Mouse (Mus musculus) hindbrain, embryonic 12.5 days (tissue): ENCODE results near the gene Gm20388. TPM values are rescaled to one million over a fixed set of nuclear protein-coding genes. Genes with fewer than 3 reads are reported as not detected.

ENCODE experiments used
- ATAC-seq: fragments of 200-750 bp; cut with Nextera tagmentation; 2 replicates; pipeline ENCODE4 v1.8.0; 2017; ENCODE audit warnings: moderate TSS enrichment; ENCODE audit not compliant: low FRiP score
- H3K27ac ChIP-seq: fragments of 300-500 bp; sonication (generic); 2 replicates; pipeline ENCODE4 v1.5.1; 2016; ENCODE audit warnings: mild to moderate bottlenecking
- H3K27me3 ChIP-seq: fragments of 300-500 bp; sonication (generic); 2 replicates; pipeline ENCODE4 v1.6.1; 2016; ENCODE audit warnings: mild to moderate bottlenecking
- H3K36me3 ChIP-seq: fragments of 300-500 bp; sonication (generic); 2 replicates; pipeline ENCODE4 v1.6.1; 2016; ENCODE audit warnings: mild to moderate bottlenecking
- H3K4me1 ChIP-seq: fragments of 300-500 bp; sonication (generic); 2 replicates; pipeline ENCODE4 v1.6.1; 2016
- H3K4me2 ChIP-seq: fragments of 300-500 bp; sonication (generic); replicated peaks from 2 replicates; pipeline ENCODE4 v1.6.1; 2016; ENCODE audit warnings: mild to moderate bottlenecking
- H3K4me3 ChIP-seq: fragments of 300-500 bp; sonication (generic); 2 replicates; pipeline ENCODE4 v1.5.1; 2016; ENCODE audit warnings: mild to moderate bottlenecking
- H3K9ac ChIP-seq: fragments of 300-500 bp; sonication (generic); 2 replicates; pipeline ENCODE4 v1.6.1; 2016; ENCODE audit warnings: mild to moderate bottlenecking, moderate library complexity
- H3K9me3 ChIP-seq: fragments of 300-500 bp; sonication (generic); replicated peaks from 2 replicates; pipeline ENCODE4 v1.6.1; 2016; ENCODE audit warnings: mild to moderate bottlenecking
- WGBS: fragments of 180-500 bp; shearing (Covaris S2); methylation state at CpG from one replicate; pipeline ENCODE4 v1.1.7; 2016; 5-methylcytosine and 5-hydroxymethylcytosine counted together
- polyA plus RNA-seq: library from polyadenylated mRNA; unstranded; fragments of >200 nt; fragmentation: Nextera tagmentation; extraction: Ambion mirVana; gene quantifications from 2 replicates; pipeline ENCODE4 v1.2.1, GENCODE M21; 2016

Gm20388 gene
- polyA plus RNA-seq, 1 experiment from 2014 or later = not detected

- WGBS = 62% methylated on average over 4 of the region's 4 CpGs
Observed at GRCm38 (mm10) chr8:122610209-122610608, 2699.6 kb downstream of the Gm20388 start.

DNA sequence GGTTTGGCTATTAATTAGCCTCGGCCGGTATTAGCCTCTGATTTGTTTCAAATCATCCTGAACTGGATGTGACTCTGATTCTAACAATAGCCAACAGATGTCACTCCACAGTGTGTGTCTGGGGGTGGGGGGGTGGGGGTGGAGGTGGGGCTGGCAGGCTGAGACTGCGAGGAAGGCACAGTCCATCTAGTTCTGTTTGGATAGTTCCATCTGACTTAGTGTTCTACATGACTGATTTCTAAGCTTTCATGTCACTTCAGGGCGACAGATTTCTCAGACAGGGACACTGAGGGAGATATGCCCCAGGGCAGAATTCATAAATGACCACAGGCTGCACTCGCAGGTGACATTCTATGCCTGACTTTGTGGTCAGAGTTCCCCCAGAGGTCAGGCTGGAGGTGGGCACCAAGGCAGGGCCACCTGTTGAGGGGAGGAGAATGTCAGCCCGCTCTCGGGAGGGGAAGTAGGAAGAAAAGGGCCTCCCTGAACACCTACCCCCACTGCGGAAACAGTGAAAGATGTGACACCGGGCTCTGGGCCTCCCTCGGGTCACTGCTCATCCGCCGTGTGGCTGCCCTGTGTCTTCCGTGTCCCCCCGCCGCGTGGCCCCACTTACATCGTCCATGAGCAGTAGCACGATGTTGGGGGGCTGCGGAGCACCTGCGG lies 2700.1 kb downstream of the Gm20388 start:
- peak overlapping the region; percentile 76 for H3K27ac ChIP-seq
- H3K9ac ChIP-seq = peak overlapping the region; percentile 72
- peaks cover 18% of the 10 kb centered on the region for H3K4me1 ChIP-seq
- 2% methylated on average over 20 of the region's 20 CpGs for WGBS
- H3K9me3 ChIP-seq = no peaks in the 10 kb centered on the region
- no peaks in the 10 kb centered on the region for H3K27me3 ChIP-seq
- peak overlapping the region; percentile 94 for H3K4me2 ChIP-seq
- peak; percentile 15; the same call in 1 of the 2 replicates for ATAC-seq
- peaks cover 12% of the 10 kb centered on the region for H3K36me3 ChIP-seq
- peak overlapping the region; percentile 60 for H3K4me3 ChIP-seq

More at GRCm38 (mm10) chr8:122610209-122610608, 2699.6 kb downstream of the Gm20388 start:
- Histone ChIP-seq H3K9ac (peak overlapping the region; percentile 72; the same call in 1 of the 2 replicates), H3K9me3 (no peaks in the 10 kb centered on the region), H3K27me3 (no peaks in the 10 kb centered on the region), H3K27ac (no peak overlapping the region), H3K4me3 (no peak overlapping the region), H3K36me3 (peaks cover 8% of the 10 kb centered on the region; the same call in 1 of the 2 replicates), H3K4me1 (peaks cover 18% of the 10 kb centered on the region), H3K4me2 (peak overlapping the region; percentile 94)
- no peak for ATAC-seq

DNA sequence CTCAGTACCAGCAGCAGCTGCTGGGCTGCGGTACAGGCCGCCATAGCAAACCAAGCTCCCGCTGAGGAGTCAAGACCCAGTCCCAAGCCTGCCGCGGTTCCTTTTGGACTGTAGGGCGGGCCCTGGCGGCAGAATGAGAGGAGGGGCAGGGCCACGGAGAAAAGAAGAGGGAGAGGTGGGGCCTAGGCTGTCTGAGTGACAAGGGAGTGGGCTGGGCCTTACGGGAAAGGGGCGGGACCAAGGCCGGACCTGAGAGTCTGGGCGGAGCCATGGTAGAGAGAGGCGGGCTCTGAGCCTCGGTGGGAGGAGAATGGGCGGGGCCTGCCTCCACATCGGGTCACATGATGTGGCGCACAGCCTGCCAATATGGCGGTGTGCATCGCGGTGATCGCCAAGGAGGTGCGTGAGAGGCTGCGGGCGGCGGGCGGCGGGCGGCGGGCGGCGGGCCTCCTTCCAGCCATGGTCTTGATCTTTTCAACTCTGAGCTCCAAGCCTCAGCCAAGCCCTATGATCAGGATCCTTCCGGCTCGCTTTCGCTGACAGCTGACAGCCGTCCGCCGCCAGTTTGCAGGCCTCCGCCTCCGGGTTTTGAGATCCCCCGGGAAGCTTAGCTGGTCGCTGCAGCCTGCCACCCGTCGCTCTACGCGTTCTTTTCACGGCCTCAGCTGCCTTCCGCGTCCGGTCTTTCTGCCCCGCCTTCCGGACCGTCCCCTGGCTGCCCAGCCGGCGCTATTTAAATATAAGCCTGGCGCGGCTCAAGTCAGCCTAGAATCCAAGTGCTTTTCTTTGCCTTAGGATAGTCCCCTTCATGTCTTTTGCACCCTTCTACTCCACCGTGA lies 2700.9 kb downstream of the Gm20388 start, which contains the start of the genes Galns and Trappc2l:
Gene Galns, minus strand, starts transcription at position 169 of the 839 bp plus-strand sequence.
Gene Trappc2l, plus strand, starts transcription at position 346 of the 839 bp plus-strand sequence.
- H3K27me3 ChIP-seq = no peaks in the 10 kb centered on the region
- peaks cover 14% of the 10 kb centered on the region for H3K36me3 ChIP-seq
- H3K4me1 ChIP-seq = peaks cover 18% of the 10 kb centered on the region
- peak within 1 kb of the TSS; percentile 86 for H3K27ac ChIP-seq
- H3K4me3 ChIP-seq = peak within 1 kb of the TSS; percentile 60
- peak; percentile 97 for ATAC-seq
- H3K9ac ChIP-seq = peak within 1 kb of the TSS; percentile 75
- peak within 1 kb of the TSS; percentile 94 for H3K4me2 ChIP-seq
- H3K9me3 ChIP-seq = no peaks in the 10 kb centered on the region
- under 1% methylated on average over 51 of the region's 57 CpGs for WGBS

- ATAC-seq = no peak
- Histone ChIP-seq H3K9ac (no peak overlapping the region), H3K9me3 (no peaks in the 10 kb centered on the region), H3K4me1 (peaks cover 24% of the 10 kb centered on the region), H3K27me3 (no peaks in the 10 kb centered on the region), H3K27ac (no peak overlapping the region), H3K36me3 (peaks cover 14% of the 10 kb centered on the region), H3K4me2 (no peak overlapping the region), H3K4me3 (no peak overlapping the region)
- 75% methylated on average over 9 of the region's 9 CpGs for WGBS
Observed at GRCm38 (mm10) chr8:122616181-122616905, 2705.7 kb downstream of the Gm20388 start.

DNA sequence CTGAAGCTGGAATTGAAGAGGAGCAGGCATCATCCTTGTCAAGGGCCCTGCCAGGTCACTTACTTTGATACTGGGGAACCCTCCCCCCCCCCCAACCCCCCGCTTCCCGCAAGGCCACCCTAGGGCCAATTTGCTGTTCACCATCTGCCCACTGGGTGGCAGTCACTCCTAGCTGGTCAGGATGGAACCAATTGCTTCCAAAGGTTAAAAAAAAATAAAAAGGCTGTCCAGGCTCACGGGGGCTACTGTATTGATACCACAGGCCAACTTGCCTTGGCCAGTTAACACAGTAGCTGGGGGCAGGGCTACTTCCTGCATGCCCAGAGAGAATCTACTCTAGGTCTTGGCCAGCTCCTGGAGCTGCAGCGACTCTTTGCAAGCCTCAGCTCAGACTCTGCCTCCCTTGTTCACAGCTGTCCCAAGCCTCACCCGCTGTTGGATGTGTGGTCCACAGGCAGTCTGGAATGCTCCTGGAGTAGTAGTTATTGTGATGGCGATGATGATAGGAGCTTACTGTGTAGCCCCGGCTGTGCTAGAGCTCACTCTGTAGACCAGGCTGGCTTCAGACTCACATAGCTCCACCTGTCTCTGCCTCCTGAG lies 2707.4 kb downstream of the Gm20388 start:
- no peak overlapping the region for H3K27ac ChIP-seq
- no peak overlapping the region for H3K4me2 ChIP-seq
- H3K9ac ChIP-seq = no peak overlapping the region
- peaks cover 15% of the 10 kb centered on the region for H3K4me1 ChIP-seq
- H3K27me3 ChIP-seq = no peaks in the 10 kb centered on the region
- H3K4me3 ChIP-seq = no peak overlapping the region
- ATAC-seq = 0 out of 2 replicates have a peak, but pooled peaks have one; percentile 23
- no peaks in the 10 kb centered on the region for H3K9me3 ChIP-seq
- WGBS = 34% methylated on average over 5 of the region's 7 CpGs
- peaks cover 14% of the 10 kb centered on the region for H3K36me3 ChIP-seq

DNA sequence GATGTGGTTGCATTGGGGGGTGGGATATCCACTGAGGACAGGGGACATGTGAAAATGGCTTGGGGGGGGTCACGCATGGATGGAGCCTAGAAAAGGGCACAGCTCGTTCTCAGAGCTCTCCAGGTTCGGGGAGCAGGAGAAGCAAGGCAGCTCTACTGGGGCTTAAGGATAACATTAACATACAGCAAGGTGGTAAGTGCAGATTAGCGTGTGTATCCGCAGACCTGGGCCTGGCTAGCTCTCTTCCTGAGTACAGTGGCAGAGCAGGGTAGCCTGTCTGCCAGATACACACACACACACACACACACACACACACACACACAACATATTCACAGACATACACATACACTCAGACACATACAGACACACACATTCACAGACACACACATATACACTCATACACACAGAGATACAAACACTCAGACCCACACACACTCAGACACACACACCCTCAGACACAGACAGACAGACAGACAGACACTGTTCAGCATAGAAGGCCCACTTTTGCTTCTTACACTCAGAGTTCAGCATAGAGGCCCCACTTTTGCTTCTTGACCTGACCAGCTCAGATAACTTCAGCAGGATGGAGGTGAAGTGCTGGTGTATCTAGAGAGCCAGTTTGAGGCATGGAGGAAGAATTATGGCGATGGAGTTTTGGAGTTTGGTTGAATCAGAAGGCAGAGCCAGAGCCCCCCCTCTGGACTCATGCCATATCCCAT lies 2708.2 kb downstream of the Gm20388 start:
- Histone ChIP-seq H3K4me2 (no peak overlapping the region), H3K27ac (no peak overlapping the region), H3K27me3 (no peaks in the 10 kb centered on the region), H3K9me3 (no peaks in the 10 kb centered on the region), H3K4me1 (peaks cover 15% of the 10 kb centered on the region), H3K9ac (no peak overlapping the region; the same call in 1 of the 2 replicates), H3K4me3 (no peak overlapping the region), H3K36me3 (peaks cover 14% of the 10 kb centered on the region)
- no peak for ATAC-seq
- WGBS = 76% methylated on average over 6 of the region's 6 CpGs

- no peak overlapping the region for H3K27ac ChIP-seq
- H3K36me3 ChIP-seq = peaks cover 5% of the 10 kb centered on the region; the same call in 1 of the 2 replicates
- H3K9ac ChIP-seq = no peak overlapping the region
- no peaks in the 10 kb centered on the region for H3K27me3 ChIP-seq
- ATAC-seq = no peak
- H3K4me2 ChIP-seq = no peak overlapping the region
- WGBS = 38% methylated on average over 5 of the region's 5 CpGs
- peaks cover 17% of the 10 kb centered on the region for H3K4me1 ChIP-seq
- H3K9me3 ChIP-seq = no peaks in the 10 kb centered on the region
- no peak overlapping the region for H3K4me3 ChIP-seq
Observed at GRCm38 (mm10) chr8:122620446-122620845, 2709.8 kb downstream of the Gm20388 start.

DNA sequence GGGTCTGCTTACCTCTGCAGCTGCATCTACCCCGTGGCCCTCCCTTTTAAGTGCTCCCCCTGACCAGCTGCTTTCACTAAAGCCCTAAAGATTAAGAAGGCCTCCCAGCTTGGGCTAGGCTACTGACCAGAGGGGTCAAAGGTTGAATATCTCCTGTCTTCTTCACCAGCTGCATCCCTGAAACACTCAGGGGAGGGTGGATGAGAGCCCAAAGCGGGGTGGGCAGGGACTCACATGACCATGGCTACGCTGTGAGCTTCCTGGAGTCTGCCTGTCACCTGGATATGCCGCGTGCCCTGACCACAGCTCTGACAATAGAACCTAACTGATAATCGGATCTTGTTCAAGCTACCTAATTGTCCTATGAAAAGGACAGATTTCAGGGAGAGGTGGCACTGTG lies 2712.1 kb downstream of the Gm20388 start, which contains the start of gene Pabpn1l:
Gene Pabpn1l, minus strand, starts transcription at position 13 of the 400 bp plus-strand sequence.
- no peak within 1 kb of the TSS for H3K27ac ChIP-seq
- H3K9ac ChIP-seq = no peak within 1 kb of the TSS
- H3K4me2 ChIP-seq = no peak within 1 kb of the TSS
- H3K9me3 ChIP-seq = no peaks in the 10 kb centered on the region
- H3K27me3 ChIP-seq = no peaks in the 10 kb centered on the region
- no peak for ATAC-seq
- H3K36me3 ChIP-seq = no peaks in the 10 kb centered on the region
- 72% methylated on average over 6 of the region's 6 CpGs for WGBS
- no peak within 1 kb of the TSS for H3K4me3 ChIP-seq
- peaks cover 19% of the 10 kb centered on the region for H3K4me1 ChIP-seq

DNA sequence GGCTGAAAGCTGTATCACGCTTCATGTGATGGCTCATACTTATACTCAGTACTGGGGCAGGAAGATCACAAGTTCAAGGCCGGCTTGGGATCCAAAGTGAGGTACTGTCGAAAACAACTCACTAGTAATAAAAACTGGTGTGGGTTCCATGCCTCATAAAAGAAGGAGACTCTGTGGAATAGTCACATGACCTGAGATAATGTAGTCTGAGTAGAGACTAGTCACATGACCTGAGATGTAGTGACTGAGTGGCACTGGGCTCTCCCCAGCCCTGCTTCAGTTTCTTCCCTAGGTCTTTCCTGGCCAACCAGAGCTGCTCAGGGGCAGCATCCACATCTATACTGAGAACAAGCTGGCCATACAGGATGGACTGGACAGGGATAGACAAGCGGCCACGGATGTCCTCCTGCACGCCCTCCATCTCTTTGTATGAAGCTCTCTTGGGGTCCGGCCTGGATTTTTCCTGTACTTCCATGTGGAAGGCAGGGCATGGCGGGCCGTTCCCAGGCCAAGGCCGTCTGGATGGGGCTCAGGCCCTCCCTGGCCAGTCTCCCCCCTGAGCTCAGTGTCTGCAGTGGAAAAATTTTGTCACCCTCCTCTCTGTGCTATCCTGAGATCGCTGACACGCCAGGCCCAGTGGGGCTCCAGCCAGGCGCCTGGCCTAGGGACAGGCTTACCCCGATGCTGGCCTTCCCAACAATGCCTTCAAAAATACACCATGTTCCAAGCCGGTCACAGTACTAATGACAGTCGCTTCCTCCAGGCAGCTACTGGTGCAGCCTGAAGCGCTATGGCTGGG lies 2713.4 kb downstream of the Gm20388 start:
- no peaks in the 10 kb centered on the region for H3K27me3 ChIP-seq
- no peak for ATAC-seq
- no peak overlapping the region for H3K4me3 ChIP-seq
- 87% methylated on average over 17 of the region's 17 CpGs for WGBS
- H3K4me1 ChIP-seq = peaks cover 11% of the 10 kb centered on the region
- H3K9me3 ChIP-seq = no peaks in the 10 kb centered on the region
- H3K36me3 ChIP-seq = 0 out of 2 replicates have a peak, but pooled peaks cover 3% of the 10 kb centered on the region
- H3K4me2 ChIP-seq = no peak overlapping the region
- no peak overlapping the region for H3K27ac ChIP-seq
- H3K9ac ChIP-seq = no peak overlapping the region

- ATAC-seq = no peak
- no peak overlapping the region for H3K9ac ChIP-seq
- H3K9me3 ChIP-seq = no peaks in the 10 kb centered on the region
- no peak overlapping the region for H3K4me2 ChIP-seq
- peaks cover 8% of the 10 kb centered on the region for H3K4me1 ChIP-seq
- no peaks in the 10 kb centered on the region for H3K27me3 ChIP-seq
- 73% methylated on average over 5 of the region's 5 CpGs for WGBS
- H3K27ac ChIP-seq = no peak overlapping the region
- H3K36me3 ChIP-seq = 0 out of 2 replicates have a peak, but pooled peaks cover 3% of the 10 kb centered on the region
- no peak overlapping the region for H3K4me3 ChIP-seq
Observed at GRCm38 (mm10) chr8:122624653-122625052, 2714.0 kb downstream of the Gm20388 start.
